Mouse (Mus musculus) lung, postnatal 0 days (tissue): ENCODE results near the gene Mapk10.

Source experiments
- CTCF ChIP-seq: IDR thresholded peaks from 2 replicates; pipeline ENCODE4 v1.5.1; 2016; ENCODE audit warnings: antibody characterized with exemption, mild to moderate bottlenecking
- EP300 ChIP-seq: IDR thresholded peaks from 2 replicates; pipeline ENCODE4 v1.6.1; 2016; ENCODE audit warnings: antibody characterized with exemption, mild to moderate bottlenecking, control low read depth

DNA sequence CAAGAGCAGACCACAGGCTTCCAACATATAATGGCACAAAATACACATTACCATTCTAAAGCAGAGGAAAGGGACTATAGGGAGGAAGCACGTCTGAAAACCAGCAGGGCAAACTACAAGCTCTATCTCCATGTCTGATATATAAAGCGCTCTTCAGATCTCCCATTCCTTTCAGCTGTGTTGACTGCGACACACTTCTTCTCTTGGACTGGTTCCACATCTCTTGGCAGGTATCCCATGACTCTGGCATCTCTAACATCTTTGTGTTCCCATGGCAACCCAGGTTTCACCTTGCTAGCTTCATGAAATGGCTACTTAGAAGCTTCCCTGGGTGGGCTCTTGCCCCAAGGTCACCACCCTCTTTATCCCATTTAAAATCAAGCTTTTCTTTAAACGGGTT is 202.2 kb downstream of the Mapk10 start:
- TF ChIP-seq CTCF = no peak
- no peak for TF ChIP-seq EP300
